Mouse (Mus musculus): Measurements from ENCODE around the gene Abca12.

The Abca12 gene

GRCm38 (mm10) chr1:71193931-71194330 is 220.8 kb downstream of the Abca12 start:
- no peak for DNase-seq (ENCODE audit: low spot score)
